Mouse (Mus musculus): ENCODE results near the gene Ncor1. TPM values are rescaled to one million over a fixed set of nuclear protein-coding genes. Genes with fewer than 3 reads are reported as not detected.

Ncor1 gene
- polyA plus RNA-seq, 1 experiment = 327 TPM

DNA sequence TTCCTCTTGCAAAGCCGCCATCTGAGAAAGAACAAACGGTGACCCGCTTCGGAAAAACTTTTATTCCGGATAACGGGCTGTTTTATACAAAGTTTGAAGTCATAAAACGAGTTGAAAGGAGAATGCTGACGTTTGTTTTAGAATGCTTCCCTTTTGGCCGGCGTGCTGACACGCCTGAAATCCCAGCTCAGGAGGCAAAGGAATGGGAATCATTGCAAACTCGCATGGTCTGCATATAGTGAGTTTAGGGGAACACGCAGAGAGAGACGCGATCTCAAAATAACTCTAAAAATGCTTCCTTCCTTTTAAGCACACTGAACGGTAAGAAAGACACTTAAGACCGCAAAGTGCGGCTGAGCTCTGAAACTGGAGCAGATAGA lies 460 bp downstream of the Ncor1 start:
- TF ChIP-seq CTCF (IDR thresholded peaks at IDR 0.05; ENCODE audit: low read depth, low read length) (no peak), EP300 (IDR thresholded peaks at IDR 0.05; ENCODE audit: insufficient read depth, low read depth, low read length) (no peak), POLR2A (IDR thresholded peaks at IDR 0.05; ENCODE audit: insufficient read depth, low read length) (no peak)

GRCm38 (mm10) chr11:62457241-62457890 lies 975 bp downstream of the Ncor1 start:
- H3K9me3 ChIP-seq (replicated peaks; ENCODE audit: control insufficient read depth, insufficient read depth, low read length, poor library complexity, severe bottlenecking) = no peaks in the 10 kb centered on the region
- peak overlapping the region; percentile 98 for H3K4me3 ChIP-seq (ENCODE audit: low read depth, low read length)
- H3K4me1 ChIP-seq (ENCODE audit: control insufficient read depth, insufficient read depth, low read length) = no peaks in the 10 kb centered on the region
- H3K9ac ChIP-seq (ENCODE audit: low read depth, poor library complexity, severe bottlenecking) = peak overlapping the region; percentile 99
- H3K27ac ChIP-seq (ENCODE audit: insufficient read depth, low read length) = peak overlapping the region; percentile 92
- H3K36me3 ChIP-seq (ENCODE audit: control insufficient read depth, insufficient read depth, low read length, poor library complexity, severe bottlenecking) = peaks cover 6% of the 10 kb centered on the region; the same call in 1 of the 2 replicates
- H3K27me3 ChIP-seq (ENCODE audit: control insufficient read depth, insufficient read depth, low read length, poor library complexity, severe bottlenecking) = no peaks in the 10 kb centered on the region
- TF ChIP-seq EP300 (IDR thresholded peaks at IDR 0.05; ENCODE audit: insufficient read depth, low read depth, low read length) (0 out of 2 replicates have a peak, but pooled peaks have one; percentile 24), CTCF (IDR thresholded peaks at IDR 0.05; ENCODE audit: low read depth, low read length) (no peak), POLR2A (IDR thresholded peaks at IDR 0.05; ENCODE audit: insufficient read depth, low read length) (peak; percentile 47)

More for the DNA sequence above, 460 bp downstream of the Ncor1 start:
- Histone ChIP-seq H3K9ac (ENCODE audit: low read depth, poor library complexity, severe bottlenecking) (peak overlapping the region; percentile 99), H3K36me3 (ENCODE audit: control insufficient read depth, insufficient read depth, low read length, poor library complexity, severe bottlenecking) (peaks cover 6% of the 10 kb centered on the region; the same call in 1 of the 2 replicates), H3K27me3 (ENCODE audit: control insufficient read depth, insufficient read depth, low read length, poor library complexity, severe bottlenecking) (no peaks in the 10 kb centered on the region), H3K27ac (ENCODE audit: insufficient read depth, low read length) (peak overlapping the region; percentile 92), H3K4me3 (ENCODE audit: low read depth, low read length) (peak overlapping the region; percentile 98), H3K4me1 (ENCODE audit: control insufficient read depth, insufficient read depth, low read length) (no peaks in the 10 kb centered on the region), H3K9me3 (replicated peaks; ENCODE audit: control insufficient read depth, insufficient read depth, low read length, poor library complexity, severe bottlenecking) (no peaks in the 10 kb centered on the region)

DNA sequence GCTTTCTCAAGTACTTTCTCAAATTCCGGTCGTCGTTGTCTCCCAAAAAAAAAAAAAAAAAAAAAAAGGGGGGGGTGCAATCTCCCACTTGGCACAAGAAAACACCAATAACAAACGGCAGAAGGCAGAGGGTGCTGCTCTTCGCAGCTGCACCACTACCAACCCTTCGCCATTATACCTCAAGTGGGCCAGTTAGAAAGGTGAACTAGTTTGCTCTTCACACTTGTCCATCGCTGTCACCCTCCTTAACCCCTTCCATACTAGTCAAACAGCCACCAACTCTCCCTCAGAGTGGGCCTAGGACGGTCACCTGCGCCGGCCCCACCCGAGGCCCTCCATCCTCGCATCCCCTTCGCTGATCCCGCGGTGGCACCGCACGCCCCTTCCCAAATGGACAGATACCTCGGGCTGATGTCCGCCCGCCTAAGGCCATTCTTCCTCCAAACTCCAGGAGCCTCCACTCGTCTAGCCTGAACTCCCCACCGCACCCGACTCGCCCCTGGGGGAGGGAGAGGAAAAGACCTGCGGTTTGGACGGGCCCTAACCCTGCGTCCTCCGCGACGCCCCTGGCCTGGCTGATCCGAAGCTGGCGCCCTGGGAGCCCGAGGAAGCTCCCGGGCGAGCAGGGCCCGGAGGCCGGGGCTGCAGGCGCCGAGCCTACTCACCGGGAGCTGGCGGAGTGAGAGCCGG lies 1.7 kb downstream of the Ncor1 start:
- Histone ChIP-seq H3K9me3 (replicated peaks; ENCODE audit: control insufficient read depth, insufficient read depth, low read length, poor library complexity, severe bottlenecking) (no peaks in the 10 kb centered on the region), H3K9ac (ENCODE audit: low read depth, poor library complexity, severe bottlenecking) (peak overlapping the region; percentile 99), H3K4me3 (ENCODE audit: low read depth, low read length) (peak overlapping the region; percentile 98), H3K36me3 (ENCODE audit: control insufficient read depth, insufficient read depth, low read length, poor library complexity, severe bottlenecking) (peaks cover 6% of the 10 kb centered on the region; the same call in 1 of the 2 replicates), H3K4me1 (ENCODE audit: control insufficient read depth, insufficient read depth, low read length) (no peaks in the 10 kb centered on the region), H3K27ac (ENCODE audit: insufficient read depth, low read length) (peak overlapping the region; percentile 92), H3K27me3 (ENCODE audit: control insufficient read depth, insufficient read depth, low read length, poor library complexity, severe bottlenecking) (no peaks in the 10 kb centered on the region)
- TF ChIP-seq CTCF (IDR thresholded peaks at IDR 0.05; ENCODE audit: low read depth, low read length) (no peak), EP300 (IDR thresholded peaks at IDR 0.05; ENCODE audit: insufficient read depth, low read depth, low read length) (no peak), POLR2A (IDR thresholded peaks at IDR 0.05; ENCODE audit: insufficient read depth, low read length) (no peak)

DNA sequence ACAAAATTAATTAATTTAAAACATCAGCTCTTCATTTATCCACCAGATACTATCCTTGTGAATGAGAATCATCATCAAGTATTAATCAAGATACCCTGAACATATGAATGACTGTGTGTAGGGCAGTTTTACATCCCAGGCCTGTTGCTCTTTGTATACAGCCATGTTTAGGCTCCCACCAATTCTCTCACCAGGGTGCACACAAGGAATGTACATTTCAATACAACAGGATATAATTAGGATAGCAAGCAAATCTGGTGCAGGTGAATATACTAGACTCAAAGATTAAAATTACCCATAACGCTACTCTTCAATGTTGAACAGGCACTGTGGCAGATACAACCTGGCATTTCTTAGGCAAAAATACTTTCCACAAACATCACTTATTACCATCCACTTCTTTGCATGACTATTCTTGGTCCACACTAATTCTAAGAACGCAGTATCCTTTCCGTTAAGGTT lies 2.3 kb downstream of the Ncor1 start:
- H3K9me3 ChIP-seq (replicated peaks; ENCODE audit: control insufficient read depth, insufficient read depth, low read length, poor library complexity, severe bottlenecking) = no peaks in the 10 kb centered on the region
- no peaks in the 10 kb centered on the region for H3K4me1 ChIP-seq (ENCODE audit: control insufficient read depth, insufficient read depth, low read length)
- TF ChIP-seq POLR2A (IDR thresholded peaks at IDR 0.05; ENCODE audit: insufficient read depth, low read length) = no peak
- TF ChIP-seq CTCF (IDR thresholded peaks at IDR 0.05; ENCODE audit: low read depth, low read length) = no peak
- no peak for TF ChIP-seq EP300 (IDR thresholded peaks at IDR 0.05; ENCODE audit: insufficient read depth, low read depth, low read length)
- H3K27me3 ChIP-seq (ENCODE audit: control insufficient read depth, insufficient read depth, low read length, poor library complexity, severe bottlenecking) = no peaks in the 10 kb centered on the region
- peak overlapping the region; percentile 99 for H3K9ac ChIP-seq (ENCODE audit: low read depth, poor library complexity, severe bottlenecking)
- H3K27ac ChIP-seq (ENCODE audit: insufficient read depth, low read length) = peak overlapping the region; percentile 92
- H3K36me3 ChIP-seq (ENCODE audit: control insufficient read depth, insufficient read depth, low read length, poor library complexity, severe bottlenecking) = peaks cover 6% of the 10 kb centered on the region; the same call in 1 of the 2 replicates
- H3K4me3 ChIP-seq (ENCODE audit: low read depth, low read length) = peak overlapping the region; percentile 60

DNA sequence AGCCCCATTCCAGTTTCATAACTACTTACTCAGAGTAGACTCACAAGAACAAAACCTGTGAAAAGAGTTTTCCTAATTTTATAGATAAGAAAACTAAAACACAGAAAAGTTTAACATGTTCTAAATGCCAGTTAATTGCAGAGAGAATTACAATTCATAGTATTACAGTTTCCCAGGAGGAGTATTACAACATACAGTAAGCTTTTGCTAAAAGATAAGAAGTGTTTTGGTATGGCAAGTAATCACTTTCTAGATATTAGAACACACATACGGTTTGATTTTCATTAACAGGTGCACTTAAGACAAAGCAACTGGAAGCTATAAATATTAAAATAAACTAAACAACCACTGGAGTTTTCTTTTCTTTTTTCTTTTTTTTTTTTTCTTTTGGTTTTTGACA lies 3.1 kb downstream of the Ncor1 start:
- TF ChIP-seq POLR2A (IDR thresholded peaks at IDR 0.05; ENCODE audit: insufficient read depth, low read length) = no peak
- no peak for TF ChIP-seq EP300 (IDR thresholded peaks at IDR 0.05; ENCODE audit: insufficient read depth, low read depth, low read length)
- no peak for TF ChIP-seq CTCF (IDR thresholded peaks at IDR 0.05; ENCODE audit: low read depth, low read length)
- H3K27ac ChIP-seq (ENCODE audit: insufficient read depth, low read length) = no peak overlapping the region
- peak overlapping the region; percentile 99; the same call in 1 of the 2 replicates for H3K9ac ChIP-seq (ENCODE audit: low read depth, poor library complexity, severe bottlenecking)
- no peaks in the 10 kb centered on the region for H3K9me3 ChIP-seq (replicated peaks; ENCODE audit: control insufficient read depth, insufficient read depth, low read length, poor library complexity, severe bottlenecking)
- H3K4me1 ChIP-seq (ENCODE audit: control insufficient read depth, insufficient read depth, low read length) = peaks cover 1% of the 10 kb centered on the region
- H3K36me3 ChIP-seq (ENCODE audit: control insufficient read depth, insufficient read depth, low read length, poor library complexity, severe bottlenecking) = peaks cover 6% of the 10 kb centered on the region; the same call in 1 of the 2 replicates
- no peaks in the 10 kb centered on the region for H3K27me3 ChIP-seq (ENCODE audit: control insufficient read depth, insufficient read depth, low read length, poor library complexity, severe bottlenecking)
- H3K4me3 ChIP-seq (ENCODE audit: low read depth, low read length) = no peak overlapping the region
